Mouse (Mus musculus): ENCODE data around the gene Pycr1.

GRCm38 (mm10) chr11:120633520-120634343, 9.8 kb downstream of the Pycr1 start, which contains the start of gene Mafg:
- TF ChIP-seq EP300 (IDR thresholded peaks at IDR 0.05; ENCODE audit: low read depth) (no peak), CTCF (IDR thresholded peaks at IDR 0.05; ENCODE audit: low read depth) (no peak)
